Mouse (Mus musculus): Measurements from ENCODE around the gene Ppp1r14c.

GRCm38 (mm10) chr10:3411639-3412038 is 45.8 kb downstream of the Ppp1r14c start:
- TF ChIP-seq CTCF (IDR thresholded peaks at IDR 0.05; ENCODE audit: extremely low read depth, insufficient read depth, low read length) (no peak), POLR2A (IDR thresholded peaks at IDR 0.05; ENCODE audit: extremely low read depth, insufficient read depth, low read length) (no peak)

All from cortical plate, adult 2 months (tissue).